Mouse (Mus musculus) heart, postnatal 25 days (tissue): ENCODE data around the gene Naip6. TPM values are rescaled to one million over a fixed set of nuclear protein-coding genes. Genes with fewer than 3 reads are reported as not detected.
"Not testable (repeated sequence)": the region's sequence is repeated elsewhere in the genome, so short reads cannot be mapped to it uniquely, and the experiment has no call there.

Experiments
- DNase-seq: peaks from one replicate; pipeline ENCODE4 v3.0.0; 2022; ENCODE audit warnings: low spot score
- intact Hi-C: fragments of 180-260 bp; cut with DNase I; formaldehyde crosslinking; loops from one replicate; pipeline ENCODE4 v1.15.1; 2025
- total RNA-seq, 2 experiments: library from RNA; stranded (reverse); gene quantifications; 2 replicates each; pipeline ENCODE4 v1.2.3; 2021

Naip6 gene
- total RNA-seq, result under 1 TPM; 0.11 to 0.21 TPM

- DNase-seq, intact Hi-C loops: not testable (repeated sequence)
These were observed at the start of gene Naip6 for GRCm38 (mm10) chr13:100317256-100317893. Naip6 (minus strand) TSS chr13:100317674.

- intact Hi-C loops, DNase-seq: not testable (repeated sequence)
These were observed 34.8 kb upstream of the Naip6 start for GRCm38 (mm10) chr13:100352315-100352714.

DNA sequence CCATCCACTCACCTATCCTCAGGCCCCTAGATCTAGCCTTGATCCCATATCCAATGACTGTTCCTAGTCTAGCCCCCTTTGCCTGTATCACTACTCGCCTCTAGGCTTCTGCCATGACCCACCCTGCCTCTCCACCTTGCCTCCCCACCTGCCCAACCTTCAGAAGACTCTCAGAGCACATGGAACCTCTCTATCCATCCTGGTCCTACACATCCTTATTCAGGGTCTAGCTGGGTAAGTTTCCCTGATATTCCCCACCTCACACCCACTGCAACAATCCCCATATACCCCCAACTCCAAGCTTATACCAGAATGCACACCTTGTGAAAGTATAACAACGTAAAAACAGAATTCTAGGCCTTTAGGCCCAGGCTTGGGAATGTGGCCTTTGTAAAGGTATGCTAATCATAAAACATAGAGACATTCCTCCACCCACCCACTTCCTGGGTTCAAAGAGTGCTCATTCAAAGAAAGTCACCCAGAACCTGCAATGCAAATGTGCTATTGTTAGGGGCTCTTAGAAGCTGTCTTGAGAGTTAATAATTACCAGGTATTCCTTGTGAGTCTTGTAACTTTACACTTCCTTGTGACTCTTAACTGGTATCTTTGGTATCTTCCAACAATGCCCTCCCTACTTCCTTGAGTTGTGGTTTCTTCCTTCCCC lies 32.2 kb upstream of the Naip6 start:
- DNase-seq, intact Hi-C loops: not testable (repeated sequence)

DNA sequence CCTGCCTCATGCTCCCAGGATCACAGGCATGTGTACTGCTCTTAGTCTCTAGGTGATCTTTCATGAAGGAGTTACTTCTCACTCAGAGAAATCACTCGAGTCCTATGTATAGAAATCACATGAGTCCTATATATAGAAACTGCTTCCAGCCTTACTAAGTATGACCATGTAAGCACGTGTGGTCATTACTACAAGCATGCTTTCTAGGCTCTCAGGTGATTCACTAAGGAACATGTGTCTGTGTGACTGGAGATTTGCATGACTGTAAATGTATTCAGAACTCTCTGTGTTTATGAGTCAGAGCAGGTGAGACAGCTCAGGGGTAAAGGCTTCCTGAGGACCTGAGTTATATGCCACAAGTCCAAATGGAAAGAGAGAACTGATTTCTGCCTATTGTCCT lies 24.3 kb upstream of the Naip6 start:
- DNase-seq, result no peak
- intact Hi-C loops, result loop anchor here (5.0 kb wide), 1 partner anchor 75 kb away; no protein-coding TSS in a partner anchor

DNA sequence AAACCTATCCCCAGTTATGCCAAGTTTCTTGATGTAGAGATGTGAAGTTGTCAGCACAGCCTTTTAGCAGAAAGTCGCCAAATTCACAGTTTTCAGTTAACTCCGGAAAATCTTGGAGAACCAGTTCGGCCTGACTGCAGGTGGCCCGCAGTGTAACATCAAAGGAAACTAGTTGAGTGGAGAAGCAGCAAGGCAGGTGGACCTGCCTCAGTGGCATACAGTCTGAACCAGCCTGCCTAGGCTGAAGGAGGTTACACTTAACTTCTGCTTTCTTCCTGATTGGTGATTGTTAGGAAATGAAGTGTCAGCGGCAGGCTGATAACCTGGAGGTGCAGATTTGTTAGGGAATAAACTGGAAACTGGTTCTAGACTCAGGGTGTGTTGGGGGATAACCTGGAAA lies 14.3 kb upstream of the Naip6 start:
- intact Hi-C loops, result not testable (repeated sequence)

DNA sequence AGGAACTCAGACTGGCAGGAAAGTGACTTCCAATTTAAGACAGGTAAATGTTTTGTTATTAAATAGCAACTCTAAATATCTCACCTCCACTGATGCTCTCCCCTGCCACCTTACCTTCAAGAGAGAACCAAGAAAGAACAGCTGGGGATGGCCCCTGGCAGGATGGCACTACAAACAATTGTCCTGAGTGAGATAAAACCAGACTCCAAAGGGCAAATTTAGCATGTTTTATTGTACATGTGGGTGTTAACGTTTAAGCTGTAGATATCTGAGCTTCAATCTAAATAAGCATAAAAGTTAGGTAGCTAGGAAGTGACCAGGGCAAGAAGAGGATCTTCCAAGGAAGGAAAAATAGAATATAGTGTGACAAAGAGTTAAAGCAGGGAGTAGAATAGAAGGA lies 11.4 kb upstream of the Naip6 start:
- intact Hi-C loops, DNase-seq: not testable (repeated sequence)

More for the DNA sequence above, 14.3 kb upstream of the Naip6 start:
- not testable (repeated sequence) for DNase-seq

DNA sequence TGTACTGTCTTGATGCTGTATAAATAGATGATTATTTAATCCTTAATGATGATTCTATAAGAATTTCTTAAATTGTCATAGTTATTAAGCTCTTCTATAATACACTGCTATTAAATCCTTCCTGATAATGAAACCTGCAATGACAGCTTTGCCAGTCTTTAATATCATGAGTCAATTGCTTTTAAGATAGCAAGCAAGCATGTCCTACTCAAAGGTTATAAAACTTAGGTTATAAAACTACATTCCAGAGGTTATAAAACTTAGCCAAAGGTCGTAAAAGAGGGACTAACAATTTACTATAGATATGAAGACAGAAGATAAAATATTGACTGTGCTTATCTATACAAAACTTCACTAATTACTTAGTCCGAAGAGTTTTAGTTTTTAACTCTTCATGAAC lies 10.6 kb upstream of the Naip6 start:
- intact Hi-C loops, DNase-seq: not testable (repeated sequence)

- intact Hi-C loops, result not testable (repeated sequence)
These were observed 4.9 kb upstream of the Naip6 start for GRCm38 (mm10) chr13:100322266-100322837.

DNA sequence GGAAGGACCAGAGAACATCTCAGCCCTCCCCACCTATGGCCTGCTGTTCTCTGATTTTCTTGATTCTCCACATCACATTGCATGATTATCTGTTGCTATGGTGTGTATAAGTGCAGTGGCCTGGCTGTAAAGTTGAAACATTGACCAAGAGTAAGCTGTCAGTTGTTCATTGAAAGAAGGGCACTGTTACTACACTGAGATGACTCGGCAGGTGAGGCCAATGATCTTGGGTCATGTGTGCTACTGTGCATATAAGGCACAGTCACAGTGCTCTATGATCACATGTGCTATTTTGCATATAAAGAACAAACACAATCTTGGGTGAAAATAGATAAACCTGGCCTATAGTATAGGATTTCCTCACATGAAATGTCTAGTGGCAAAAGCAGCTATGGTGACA lies 32.9 kb downstream of the Naip6 start:
- intact Hi-C loops, result no loop called here
- DNase-seq, result no peak

More at GRCm38 (mm10) chr13:100322266-100322837, 4.9 kb upstream of the Naip6 start:
- not testable (repeated sequence) for DNase-seq

- DNase-seq, intact Hi-C loops: not testable (repeated sequence)
These were observed 45.9 kb downstream of the Naip6 start for GRCm38 (mm10) chr13:100271474-100272132.

GRCm38 (mm10) chr13:100256996-100257395 lies 60.5 kb downstream of the Naip6 start:
- DNase-seq, intact Hi-C loops: not testable (repeated sequence)

DNA sequence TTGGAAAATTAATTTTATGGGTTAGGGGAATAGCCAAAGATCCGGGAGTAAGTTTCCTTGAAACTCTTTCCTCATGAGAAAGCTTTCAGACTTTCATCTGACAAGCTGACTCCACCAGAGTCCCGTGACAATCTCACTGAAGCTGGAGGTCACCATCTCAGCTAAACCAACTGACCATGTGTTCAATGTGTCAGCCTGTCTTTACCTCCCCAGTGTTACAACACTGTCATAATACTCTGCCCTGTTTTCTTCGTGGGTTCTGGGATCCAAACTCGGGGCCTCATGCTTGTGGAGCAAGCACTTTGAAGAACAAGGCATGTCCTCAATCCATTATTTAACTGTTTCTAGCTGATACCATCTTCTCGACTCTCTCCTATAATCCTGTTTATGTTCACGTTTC lies 61.5 kb downstream of the Naip6 start:
- intact Hi-C loops, result not testable (repeated sequence)

DNA sequence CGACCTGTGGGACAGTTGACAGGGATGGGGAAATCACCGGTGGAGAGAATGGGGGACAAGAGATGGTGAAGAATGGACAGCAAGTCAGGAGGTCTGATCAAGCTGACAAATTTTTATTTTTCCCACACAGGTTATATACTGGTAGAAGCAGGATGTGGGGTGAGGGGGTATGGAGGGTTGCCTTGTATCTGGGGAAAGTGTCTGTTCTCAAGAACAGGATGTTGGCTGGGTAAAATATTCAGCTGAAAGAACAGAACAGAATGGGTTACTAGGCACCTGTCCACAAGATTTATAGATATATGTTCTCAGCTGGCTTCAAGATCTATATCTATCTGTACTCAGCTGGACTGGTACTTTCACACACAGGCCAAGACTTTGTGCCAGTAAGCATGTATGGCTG lies 65.6 kb downstream of the Naip6 start:
- DNase-seq, intact Hi-C loops: not testable (repeated sequence)

More for the DNA sequence above, 61.5 kb downstream of the Naip6 start:
- not testable (repeated sequence) for DNase-seq

DNA sequence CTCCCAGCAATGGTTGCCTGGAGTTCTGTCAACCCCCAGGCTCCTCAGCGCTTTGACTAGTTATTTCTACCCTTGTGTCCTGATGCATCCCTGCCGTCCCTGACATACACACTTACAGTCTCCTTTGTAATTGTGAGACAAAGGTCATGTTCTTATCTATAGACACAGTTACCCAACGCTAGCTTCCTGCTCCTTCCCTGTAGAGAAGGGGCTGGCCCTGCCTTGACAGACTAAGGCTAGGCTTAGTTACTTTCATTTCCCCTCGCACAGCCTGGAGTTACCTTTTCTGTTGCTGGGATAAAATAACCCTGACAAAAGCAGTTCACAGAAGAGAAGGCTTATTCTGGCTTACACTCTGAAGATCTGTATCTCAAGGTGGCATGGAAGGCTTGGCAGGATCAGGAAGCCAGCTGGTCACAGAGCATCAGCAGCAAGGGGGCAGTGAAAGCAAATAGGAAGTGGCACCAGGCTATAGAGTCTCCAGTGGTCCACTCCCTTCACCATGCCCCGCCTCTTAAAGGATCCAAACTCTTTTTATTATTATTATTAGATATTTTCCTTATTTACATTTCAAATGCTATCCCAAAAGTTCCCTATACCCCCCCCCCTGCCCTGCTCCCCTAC lies 70.5 kb downstream of the Naip6 start:
- DNase-seq, result not testable (repeated sequence)

DNA sequence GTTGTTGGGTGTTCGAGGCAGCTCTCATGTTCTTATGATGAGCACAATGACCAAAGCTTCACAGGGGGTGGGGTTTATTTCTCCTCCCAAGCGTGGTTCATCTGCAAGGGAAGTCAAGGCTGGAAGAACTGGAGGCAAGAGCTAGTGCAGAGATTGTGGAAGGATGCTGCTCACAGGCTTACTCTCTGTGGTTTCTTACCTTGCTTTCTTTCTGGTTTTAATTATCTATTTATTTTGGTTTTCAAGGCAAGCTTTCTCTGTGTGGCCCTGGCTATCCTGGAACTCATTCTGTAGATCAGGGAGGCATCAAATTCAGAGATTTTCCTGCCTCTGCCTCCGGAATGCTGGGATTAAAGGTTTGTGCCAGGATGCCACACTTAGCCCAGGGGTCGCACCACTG lies 71.3 kb downstream of the Naip6 start, which contains the start of gene Naip5:
Gene Naip5, minus strand, starts transcription at position 101 of the 400 bp plus-strand sequence.
- intact Hi-C loops, DNase-seq: not testable (repeated sequence)

More for the DNA sequence above, 70.5 kb downstream of the Naip6 start:
- intact Hi-C loops, result not testable (repeated sequence)

- intact Hi-C loops, result no loop called here
- DNase-seq, result no peak
These were observed 73.8 kb downstream of the Naip6 start for GRCm38 (mm10) chr13:100243702-100244101.
